Mouse (Mus musculus): Measurements from ENCODE around the gene 9330161L09Rik. TPM values are rescaled to one million over a fixed set of nuclear protein-coding genes. Genes with fewer than 3 reads are reported as not detected.
A peak's percentile ranks its signal among the peaks of the same experiment; 100 is the strongest.
"Not testable (repeated sequence)": the region's sequence is repeated elsewhere in the genome, so short reads cannot be mapped to it uniquely, and the experiment has no call there.

The 9330161L09Rik gene
- total RNA-seq (2015; ENCODE audit: low replicate concordance) (3.8 TPM in 1 of 2 replicates, not detected in the other), total RNA-seq (2017; ENCODE audit: low replicate concordance) (3.4 TPM in 1 of 2 replicates, not detected in the other)

- ATAC-seq (replicated peaks; ENCODE audit: low FRiP score, poor library complexity, severe bottlenecking): no peak
Observed at GRCm38 (mm10) chr12:103407720-103408119, at the start of gene 9330161L09Rik. TSS of gene 9330161L09Rik (minus strand) at chr12:103407820.

- no peak for ATAC-seq (replicated peaks; ENCODE audit: low FRiP score, poor library complexity, severe bottlenecking)
Observed at GRCm38 (mm10) chr12:103457140-103457539, 49.5 kb upstream of the 9330161L09Rik start, which contains the start of gene Ifi27l2b. TSS of gene Ifi27l2b (minus strand) at chr12:103457223.

- not testable (repeated sequence) for ATAC-seq (replicated peaks; ENCODE audit: low FRiP score, poor library complexity, severe bottlenecking)
Observed at GRCm38 (mm10) chr12:103456727-103457126, 49.1 kb upstream of the 9330161L09Rik start.

- ATAC-seq (replicated peaks; ENCODE audit: low FRiP score, poor library complexity, severe bottlenecking): no peak
Observed at GRCm38 (mm10) chr12:103453361-103453760, 45.7 kb upstream of the 9330161L09Rik start.

- ATAC-seq (replicated peaks; ENCODE audit: low FRiP score, poor library complexity, severe bottlenecking): no peak
Observed at GRCm38 (mm10) chr12:103445060-103445459, 37.4 kb upstream of the 9330161L09Rik start.

GRCm38 (mm10) chr12:103444261-103444660, 36.6 kb upstream of the 9330161L09Rik start:
- ATAC-seq (replicated peaks; ENCODE audit: low FRiP score, poor library complexity, severe bottlenecking): not testable (repeated sequence)

GRCm38 (mm10) chr12:103443524-103443923, 35.9 kb upstream of the 9330161L09Rik start, which contains the start of gene Ifi27l2a:
TSS of gene Ifi27l2a (minus strand) at chr12:103443680.
- ATAC-seq (replicated peaks; ENCODE audit: low FRiP score, poor library complexity, severe bottlenecking): no peak

- no peak for ATAC-seq (replicated peaks; ENCODE audit: low FRiP score, poor library complexity, severe bottlenecking)
Observed at GRCm38 (mm10) chr12:103437601-103438000, 30.0 kb upstream of the 9330161L09Rik start.

- no peak; the same call in 1 of the 2 replicates for ATAC-seq (replicated peaks; ENCODE audit: low FRiP score, poor library complexity, severe bottlenecking)
Observed at GRCm38 (mm10) chr12:103434861-103435260, 27.2 kb upstream of the 9330161L09Rik start.

GRCm38 (mm10) chr12:103433986-103434731, 26.5 kb upstream of the 9330161L09Rik start, which contains the start of gene Ifi27:
TSS of gene Ifi27 (plus strand) at chr12:103434211.
- ATAC-seq (replicated peaks; ENCODE audit: low FRiP score, poor library complexity, severe bottlenecking): peak; percentile 96

GRCm38 (mm10) chr12:103433430-103433829, 25.8 kb upstream of the 9330161L09Rik start:
- ATAC-seq (replicated peaks; ENCODE audit: low FRiP score, poor library complexity, severe bottlenecking): no peak

- no peak for ATAC-seq (replicated peaks; ENCODE audit: low FRiP score, poor library complexity, severe bottlenecking)
Observed at GRCm38 (mm10) chr12:103426710-103427109, 19.1 kb upstream of the 9330161L09Rik start.

- ATAC-seq (replicated peaks; ENCODE audit: low FRiP score, poor library complexity, severe bottlenecking): peak; percentile 99
Observed at GRCm38 (mm10) chr12:103425729-103426470, 18.3 kb upstream of the 9330161L09Rik start, which contains the start of gene Ddx24. TSS of gene Ddx24 (minus strand) at chr12:103425830.

GRCm38 (mm10) chr12:103425016-103425728, 17.6 kb upstream of the 9330161L09Rik start:
- peak; percentile 34; the same call in 1 of the 2 replicates for ATAC-seq (replicated peaks; ENCODE audit: low FRiP score, poor library complexity, severe bottlenecking)

- no peak for ATAC-seq (replicated peaks; ENCODE audit: low FRiP score, poor library complexity, severe bottlenecking)
Observed at GRCm38 (mm10) chr12:103408144-103408543, 524 bp upstream of the 9330161L09Rik start.

GRCm38 (mm10) chr12:103404131-103404530, 3.5 kb downstream of the 9330161L09Rik start:
- no peak for ATAC-seq (replicated peaks; ENCODE audit: low FRiP score, poor library complexity, severe bottlenecking)

- ATAC-seq (replicated peaks; ENCODE audit: low FRiP score, poor library complexity, severe bottlenecking): no peak
Observed at GRCm38 (mm10) chr12:103396751-103397150, 10.9 kb downstream of the 9330161L09Rik start.

GRCm38 (mm10) chr12:103395486-103396275, 11.9 kb downstream of the 9330161L09Rik start:
- no peak for ATAC-seq (replicated peaks; ENCODE audit: low FRiP score, poor library complexity, severe bottlenecking)

GRCm38 (mm10) chr12:103393528-103393927, 14.1 kb downstream of the 9330161L09Rik start:
- peak; percentile 78 for ATAC-seq (replicated peaks; ENCODE audit: low FRiP score, poor library complexity, severe bottlenecking)

Data from erythroid progenitor cell, adult 5-6 weeks (primary cell).